Mouse (Mus musculus) ES-Bruce4 (cell line): Measurements from ENCODE around the gene Cabcoco1.

Source experiments
- CTCF ChIP-seq: IDR thresholded peaks from one replicate; pipeline ENCODE4 v1.8.1; 2011; ENCODE audit warnings: low read depth, low read length
- EP300 ChIP-seq: IDR thresholded peaks from 2 replicates; pipeline ENCODE4 v1.6.1; 2011; ENCODE audit warnings: low read depth, low read length; ENCODE audit not compliant: insufficient read depth
- POLR2A ChIP-seq: IDR thresholded peaks from one replicate; pipeline ENCODE4 v1.8.1; 2011; ENCODE audit warnings: low read length; ENCODE audit not compliant: insufficient read depth

DNA sequence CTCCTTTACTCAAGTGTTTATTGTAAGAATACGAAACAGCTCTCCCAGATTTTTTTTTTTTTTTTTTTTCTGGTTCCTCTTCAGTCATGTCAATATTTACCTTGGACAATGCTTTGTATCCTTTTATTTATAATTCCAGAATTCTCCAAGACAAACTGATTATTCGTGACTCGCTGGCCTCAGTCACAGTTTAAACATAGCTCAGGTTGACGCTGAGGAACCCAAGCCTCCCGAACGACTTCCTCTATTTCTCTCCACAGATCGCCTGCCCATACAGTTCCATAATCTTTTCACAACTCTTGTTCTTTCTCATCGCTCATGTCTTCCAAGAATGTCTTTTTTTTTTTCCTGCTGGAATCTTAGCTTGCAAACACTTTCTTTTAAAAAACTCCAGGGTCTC lies 144.9 kb downstream of the Cabcoco1 start:
- TF ChIP-seq CTCF, result no peak
- no peak for TF ChIP-seq EP300
- TF ChIP-seq POLR2A, result no peak
